Mouse (Mus musculus) heart, embryonic 14.5 days (tissue): ENCODE results near the gene Ccdc148. TPM values are rescaled to one million over a fixed set of nuclear protein-coding genes. Genes with fewer than 3 reads are reported as not detected.

ENCODE experiments used
- ATAC-seq: fragments of 200-750 bp; cut with Nextera tagmentation; 2 replicates; pipeline ENCODE4 v1.8.0; 2017; ENCODE audit warnings: low read depth, moderate TSS enrichment; ENCODE audit not compliant: insufficient number of reproducible peaks, insufficient read depth, low FRiP score
- H3K27ac ChIP-seq, 2 experiments: fragments of 200-500 bp in 1 of 2; fragments of 300-500 bp in 1 of 2; sonication (generic) in 1 of 2; replicated peaks in 1 of 2; 2 replicates each; pipeline ENCODE4 v1.5.1; 2012 to 2014; ENCODE audit warnings: low read depth in 2 of 2, low read length in 2 of 2, control low read depth in 1 of 2, mild to moderate bottlenecking in 1 of 2, mixed read lengths in 1 of 2; ENCODE audit not compliant: control insufficient read depth in 1 of 2, insufficient read depth in 1 of 2
- H3K27me3 ChIP-seq: fragments of 300-500 bp; sonication (generic); 2 replicates; pipeline ENCODE4 v1.6.1; 2014; ENCODE audit warnings: mild to moderate bottlenecking, low read length, control low read depth; ENCODE audit not compliant: control insufficient read depth, insufficient read depth
- H3K36me3 ChIP-seq: fragments of 300-500 bp; sonication (generic); 2 replicates; pipeline ENCODE4 v1.6.1; 2014; ENCODE audit warnings: mild to moderate bottlenecking, control low read depth, low read length, mixed read lengths; ENCODE audit not compliant: control insufficient read depth, insufficient read depth
- H3K4me1 ChIP-seq, 2 experiments: fragments of 200-500 bp in 1 of 2; fragments of 300-500 bp in 1 of 2; sonication (generic) in 1 of 2; 2 replicates each; pipeline ENCODE4 v1.6.1; 2012 to 2014; ENCODE audit warnings: low read length in 2 of 2, control low read depth in 1 of 2, mixed read lengths in 1 of 2; ENCODE audit not compliant: control insufficient read depth in 2 of 2, insufficient read depth in 2 of 2
- H3K4me2 ChIP-seq: fragments of 300-500 bp; sonication (generic); 2 replicates; pipeline ENCODE4 v1.6.1; 2014; ENCODE audit warnings: mild to moderate bottlenecking, low read length
- H3K4me3 ChIP-seq, 2 experiments: fragments of 200-500 bp in 1 of 2; fragments of 300-500 bp in 1 of 2; sonication (generic) in 1 of 2; 2 replicates each; pipeline ENCODE4 v1.5.1; 2012 to 2014; ENCODE audit warnings: low read length in 2 of 2, mild to moderate bottlenecking in 2 of 2, control low read depth in 1 of 2, low read depth in 1 of 2, moderate library complexity in 1 of 2; ENCODE audit not compliant: control insufficient read depth in 1 of 2, insufficient read depth in 1 of 2
- H3K9ac ChIP-seq: fragments of 300-500 bp; sonication (generic); 2 replicates; pipeline ENCODE4 v1.6.1; 2014; ENCODE audit warnings: mild to moderate bottlenecking, low read length
- H3K9me3 ChIP-seq: fragments of 300-500 bp; sonication (generic); 2 replicates; pipeline ENCODE4 v1.6.1; 2016; ENCODE audit warnings: low read length, control low read depth; ENCODE audit not compliant: control insufficient read depth
- WGBS: fragments of 180-500 bp; shearing (Covaris S2); extraction: QIAGEN DNeasy Blood & Tissue Kit; methylation state at CpG from one replicate; pipeline ENCODE4 v1.1.7; 2014; 5-methylcytosine and 5-hydroxymethylcytosine counted together
- polyA plus RNA-seq: library from polyadenylated mRNA; unstranded; fragments of >200 nt; fragmentation: Nextera tagmentation; extraction: Ambion mirVana; gene quantifications from 2 replicates; pipeline ENCODE4 v1.2.1, GENCODE M21; 2014

Ccdc148 gene
- 0.61 and 1.1 TPM in 2 replicates for polyA plus RNA-seq

DNA sequence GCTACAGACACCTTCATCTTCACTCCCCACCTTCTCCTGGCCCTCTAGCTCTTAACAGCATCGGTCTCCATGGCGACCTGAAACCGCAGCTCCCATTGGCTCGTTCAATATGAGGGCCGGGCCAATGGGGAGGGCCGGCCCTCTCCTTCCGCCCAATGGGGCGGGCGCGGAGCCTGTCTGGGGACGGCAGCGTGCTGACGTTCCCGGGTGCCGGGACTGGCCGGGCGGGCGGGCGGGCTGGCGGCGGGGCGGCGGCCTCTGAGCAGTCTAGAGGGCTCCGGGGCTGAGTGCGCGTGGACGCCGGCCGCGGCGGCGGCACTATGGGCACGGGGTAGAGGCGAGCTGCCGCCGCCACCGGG, at the start of gene Ccdc148, which contains the start of gene Pkp4:
Ccdc148 (minus strand) TSS at position 79 of the 359 bp plus-strand sequence.
Pkp4 (plus strand) TSS at position 246 of the 359 bp plus-strand sequence.
- peak; percentile 95 for ATAC-seq

DNA sequence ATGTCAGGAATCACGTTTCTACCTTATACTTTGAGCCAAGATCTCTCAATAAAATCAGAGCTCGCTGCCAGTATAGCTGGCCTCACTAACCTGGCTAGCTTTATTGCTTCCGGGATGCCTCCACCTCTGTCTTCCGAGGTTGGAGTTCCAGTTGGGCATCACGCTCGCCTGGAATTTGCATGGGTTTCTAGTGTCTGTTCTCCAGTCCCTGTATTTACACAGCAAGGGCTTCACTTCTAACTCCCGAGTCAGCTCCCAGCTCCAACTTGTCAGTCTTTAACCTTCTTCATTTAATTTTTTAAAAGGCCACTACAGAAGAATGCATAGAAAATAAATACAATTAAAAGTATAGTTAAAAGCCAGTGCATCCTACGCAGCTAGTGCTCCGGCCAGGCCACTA, 47.8 kb upstream of the Ccdc148 start:
- H3K4me1 ChIP-seq: peaks cover 13 to 43% of the 10 kb centered on the region in 2 experiments

More for the DNA sequence above, at the start of gene Ccdc148, which contains the start of gene Pkp4:
- H3K9me3 ChIP-seq: no peaks in the 10 kb centered on the region
- no peaks in the 10 kb centered on the region for H3K36me3 ChIP-seq
- no peaks in the 10 kb centered on the region for H3K27me3 ChIP-seq
- H3K4me3 ChIP-seq: peak within 1 kb of the TSS; percentile 91 to 98
- under 1% methylated on average over 32 of the region's 37 CpGs for WGBS
- H3K9ac ChIP-seq: peak within 1 kb of the TSS; percentile 94
- H3K27ac ChIP-seq: peak within 1 kb of the TSS; percentile 80 to 96
- peaks cover 2 to 18% of the 10 kb centered on the region in 2 experiments; a peak in 3 of 4 replicates for H3K4me1 ChIP-seq
- H3K4me2 ChIP-seq: peak within 1 kb of the TSS; percentile 66

GRCm38 (mm10) chr2:59207725-59208124, 47.2 kb upstream of the Ccdc148 start:
- H3K9me3 ChIP-seq: no peaks in the 10 kb centered on the region
- peak overlapping the region; percentile 61 for H3K4me2 ChIP-seq
- WGBS: 11% methylated on average over 5 of the region's 5 CpGs
- H3K27ac ChIP-seq: peak overlapping the region; percentile 86 to 91
- 0 out of 2 replicates have a peak, but pooled peaks have one; percentile 19 for ATAC-seq
- peak overlapping the region in 1 of 2 experiments; percentile 19; a peak in 2 of 4 replicates for H3K4me3 ChIP-seq
- no peaks in the 10 kb centered on the region for H3K27me3 ChIP-seq
- peaks cover 19 to 46% of the 10 kb centered on the region in 2 experiments for H3K4me1 ChIP-seq
- peaks cover 4% of the 10 kb centered on the region; the same call in 1 of the 2 replicates for H3K36me3 ChIP-seq
- peak overlapping the region; percentile 56 for H3K9ac ChIP-seq

More for the DNA sequence above, 47.8 kb upstream of the Ccdc148 start:
- no peak for ATAC-seq
- Histone ChIP-seq H3K27me3 (no peaks in the 10 kb centered on the region), H3K9me3 (no peaks in the 10 kb centered on the region), H3K36me3 (peaks cover 4% of the 10 kb centered on the region; the same call in 1 of the 2 replicates), H3K4me3 (no peak overlapping the region), H3K4me2 (peak overlapping the region; percentile 61), H3K9ac (peak overlapping the region; percentile 56; the same call in 1 of the 2 replicates), H3K27ac (peak overlapping the region; percentile 50 to 86; a peak in 3 of 4 replicates)
- WGBS: 62% methylated on average over 9 of the region's 9 CpGs

GRCm38 (mm10) chr2:59207240-59207639, 46.8 kb upstream of the Ccdc148 start:
- Histone ChIP-seq H3K4me2 (peak overlapping the region; percentile 61), H3K4me3 (peak overlapping the region; percentile 1 to 19; a peak in 3 of 4 replicates), H3K36me3 (peaks cover 4% of the 10 kb centered on the region; the same call in 1 of the 2 replicates), H3K27me3 (no peaks in the 10 kb centered on the region), H3K9me3 (no peaks in the 10 kb centered on the region), H3K27ac (peak overlapping the region; percentile 86 to 91), H3K4me1 (peaks cover 21 to 50% of the 10 kb centered on the region in 2 experiments), H3K9ac (peak overlapping the region; percentile 56)
- peak; percentile 57; the same call in 1 of the 2 replicates for ATAC-seq
- 6% methylated on average over 4 of the region's 4 CpGs for WGBS

- no peak for ATAC-seq
- WGBS: 73% methylated on average over 2 of the region's 2 CpGs
- Histone ChIP-seq H3K9me3 (no peaks in the 10 kb centered on the region), H3K27ac (peak overlapping the region in 1 of 2 experiments; percentile 86; a peak in 2 of 4 replicates), H3K4me3 (no peak overlapping the region), H3K4me1 (peaks cover 21 to 57% of the 10 kb centered on the region in 2 experiments), H3K9ac (no peak overlapping the region), H3K36me3 (peaks cover 4% of the 10 kb centered on the region; the same call in 1 of the 2 replicates), H3K4me2 (no peak overlapping the region), H3K27me3 (no peaks in the 10 kb centered on the region)
Measured at GRCm38 (mm10) chr2:59206190-59206589, 45.7 kb upstream of the Ccdc148 start.

GRCm38 (mm10) chr2:59205092-59205491, 44.6 kb upstream of the Ccdc148 start:
- no peaks in the 10 kb centered on the region for H3K27me3 ChIP-seq
- H3K4me1 ChIP-seq: peaks cover 27 to 65% of the 10 kb centered on the region in 2 experiments
- H3K36me3 ChIP-seq: no peaks in the 10 kb centered on the region

GRCm38 (mm10) chr2:59203627-59204425, 43.3 kb upstream of the Ccdc148 start:
- Histone ChIP-seq H3K27me3 (no peaks in the 10 kb centered on the region), H3K4me3 (no peak overlapping the region), H3K4me2 (no peak overlapping the region; the same call in 1 of the 2 replicates), H3K4me1 (peaks cover 27 to 63% of the 10 kb centered on the region in 2 experiments), H3K36me3 (no peaks in the 10 kb centered on the region), H3K27ac (peak overlapping the region; percentile 68 to 70), H3K9me3 (no peaks in the 10 kb centered on the region), H3K9ac (no peak overlapping the region)
- no peak for ATAC-seq
- 61% methylated on average over 3 of the region's 3 CpGs for WGBS

More at GRCm38 (mm10) chr2:59205092-59205491, 44.6 kb upstream of the Ccdc148 start:
- no peaks in the 10 kb centered on the region for H3K9me3 ChIP-seq
- 88% methylated on average over 9 of the region's 9 CpGs for WGBS
- no peak for ATAC-seq
- H3K27ac ChIP-seq: no peak overlapping the region
- H3K4me2 ChIP-seq: no peak overlapping the region
- no peak overlapping the region for H3K9ac ChIP-seq
- H3K4me3 ChIP-seq: no peak overlapping the region
